Mouse (Mus musculus) hindbrain, embryonic 12.5 days (tissue): Measurements from ENCODE around the gene Cd27. TPM values are rescaled to one million over a fixed set of nuclear protein-coding genes. Genes with fewer than 3 reads are reported as not detected.

Experiments
- ATAC-seq: fragments of 200-750 bp; cut with Nextera tagmentation; 2 replicates; pipeline ENCODE4 v1.8.0; 2017; ENCODE audit warnings: moderate TSS enrichment; ENCODE audit not compliant: low FRiP score
- H3K27ac ChIP-seq: fragments of 300-500 bp; sonication (generic); 2 replicates; pipeline ENCODE4 v1.5.1; 2016; ENCODE audit warnings: mild to moderate bottlenecking
- H3K27me3 ChIP-seq: fragments of 300-500 bp; sonication (generic); 2 replicates; pipeline ENCODE4 v1.6.1; 2016; ENCODE audit warnings: mild to moderate bottlenecking
- H3K36me3 ChIP-seq: fragments of 300-500 bp; sonication (generic); 2 replicates; pipeline ENCODE4 v1.6.1; 2016; ENCODE audit warnings: mild to moderate bottlenecking
- H3K4me1 ChIP-seq: fragments of 300-500 bp; sonication (generic); 2 replicates; pipeline ENCODE4 v1.6.1; 2016
- H3K4me2 ChIP-seq: fragments of 300-500 bp; sonication (generic); replicated peaks from 2 replicates; pipeline ENCODE4 v1.6.1; 2016; ENCODE audit warnings: mild to moderate bottlenecking
- H3K4me3 ChIP-seq: fragments of 300-500 bp; sonication (generic); 2 replicates; pipeline ENCODE4 v1.5.1; 2016; ENCODE audit warnings: mild to moderate bottlenecking
- H3K9ac ChIP-seq: fragments of 300-500 bp; sonication (generic); 2 replicates; pipeline ENCODE4 v1.6.1; 2016; ENCODE audit warnings: mild to moderate bottlenecking, moderate library complexity
- H3K9me3 ChIP-seq: fragments of 300-500 bp; sonication (generic); replicated peaks from 2 replicates; pipeline ENCODE4 v1.6.1; 2016; ENCODE audit warnings: mild to moderate bottlenecking
- WGBS: fragments of 180-500 bp; shearing (Covaris S2); methylation state at CpG from one replicate; pipeline ENCODE4 v1.1.7; 2016; 5-methylcytosine and 5-hydroxymethylcytosine counted together
- polyA plus RNA-seq: library from polyadenylated mRNA; unstranded; fragments of >200 nt; fragmentation: Nextera tagmentation; extraction: Ambion mirVana; gene quantifications from 2 replicates; pipeline ENCODE4 v1.2.1, GENCODE M21; 2016

Gene Cd27
- polyA plus RNA-seq, 1 experiment from 2014 or later, result 1.9 TPM

- Histone ChIP-seq H3K9me3 (no peaks in the 10 kb centered on the region), H3K4me1 (no peaks in the 10 kb centered on the region), H3K4me3 (no peak overlapping the region), H3K27ac (no peak overlapping the region), H3K27me3 (peaks cover under 1% of the 10 kb centered on the region; the same call in 1 of the 2 replicates), H3K9ac (no peak overlapping the region), H3K4me2 (no peak overlapping the region), H3K36me3 (no peaks in the 10 kb centered on the region; the same call in 1 of the 2 replicates)
- 80% methylated on average over 2 of the region's 2 CpGs for WGBS
- no peak for ATAC-seq
Measured at GRCm38 (mm10) chr6:125222146-125222545, 14.7 kb downstream of the Cd27 start.

GRCm38 (mm10) chr6:125221115-125221745, 15.6 kb downstream of the Cd27 start:
- no peaks in the 10 kb centered on the region for H3K9me3 ChIP-seq
- H3K27ac ChIP-seq, result no peak overlapping the region
- H3K4me2 ChIP-seq, result no peak overlapping the region
- H3K9ac ChIP-seq, result no peak overlapping the region
- H3K4me1 ChIP-seq, result peaks cover 3% of the 10 kb centered on the region; the same call in 1 of the 2 replicates
- 90% methylated on average over 20 of the region's 20 CpGs for WGBS
- peaks cover 8% of the 10 kb centered on the region for H3K27me3 ChIP-seq
- H3K4me3 ChIP-seq, result no peak overlapping the region
- H3K36me3 ChIP-seq, result no peaks in the 10 kb centered on the region; the same call in 1 of the 2 replicates
- ATAC-seq, result no peak

GRCm38 (mm10) chr6:125218963-125219362, 17.8 kb downstream of the Cd27 start:
- H3K36me3 ChIP-seq, result no peaks in the 10 kb centered on the region
- H3K4me1 ChIP-seq, result peaks cover 7% of the 10 kb centered on the region; the same call in 1 of the 2 replicates
- H3K9ac ChIP-seq, result no peak overlapping the region
- H3K4me2 ChIP-seq, result no peak overlapping the region
- H3K27ac ChIP-seq, result no peak overlapping the region
- H3K4me3 ChIP-seq, result no peak overlapping the region
- ATAC-seq, result no peak
- WGBS, result 83% methylated on average over 4 of the region's 4 CpGs
- peaks cover 8% of the 10 kb centered on the region for H3K27me3 ChIP-seq
- no peaks in the 10 kb centered on the region for H3K9me3 ChIP-seq

GRCm38 (mm10) chr6:125217899-125218298, 18.9 kb downstream of the Cd27 start:
- no peaks in the 10 kb centered on the region for H3K36me3 ChIP-seq
- no peak overlapping the region for H3K27ac ChIP-seq
- 92% methylated on average over 11 of the region's 11 CpGs for WGBS
- peaks cover 16% of the 10 kb centered on the region for H3K27me3 ChIP-seq
- no peak overlapping the region for H3K4me3 ChIP-seq
- ATAC-seq, result no peak
- H3K9me3 ChIP-seq, result no peaks in the 10 kb centered on the region
- peaks cover 7% of the 10 kb centered on the region; the same call in 1 of the 2 replicates for H3K4me1 ChIP-seq
- no peak overlapping the region for H3K9ac ChIP-seq
- H3K4me2 ChIP-seq, result no peak overlapping the region

GRCm38 (mm10) chr6:125216898-125217297, 19.9 kb downstream of the Cd27 start:
- peaks cover 25% of the 10 kb centered on the region for H3K27me3 ChIP-seq
- H3K36me3 ChIP-seq, result no peaks in the 10 kb centered on the region
- no peak overlapping the region for H3K9ac ChIP-seq
- H3K4me1 ChIP-seq, result peaks cover 7% of the 10 kb centered on the region; the same call in 1 of the 2 replicates
- 88% methylated on average over 2 of the region's 2 CpGs for WGBS
- ATAC-seq, result no peak
- H3K27ac ChIP-seq, result no peak overlapping the region
- no peak overlapping the region for H3K4me3 ChIP-seq
- H3K9me3 ChIP-seq, result no peaks in the 10 kb centered on the region
- no peak overlapping the region for H3K4me2 ChIP-seq

GRCm38 (mm10) chr6:125215148-125215954, 21.5 kb downstream of the Cd27 start, which contains the start of gene Vamp1:
Vamp1 (plus strand) TSS chr6:125215551.
- WGBS, result under 1% methylated on average over 48 of the region's 48 CpGs
- Histone ChIP-seq H3K4me2 (peak within 1 kb of the TSS; percentile 79), H3K27me3 (peaks cover 25% of the 10 kb centered on the region), H3K9me3 (no peaks in the 10 kb centered on the region), H3K9ac (peak within 1 kb of the TSS; percentile 70), H3K4me1 (peaks cover 7% of the 10 kb centered on the region; the same call in 1 of the 2 replicates), H3K4me3 (peak within 1 kb of the TSS; percentile 50), H3K27ac (peak within 1 kb of the TSS; percentile 64), H3K36me3 (no peaks in the 10 kb centered on the region)
- ATAC-seq, result peak; percentile 97

- peaks cover 25% of the 10 kb centered on the region for H3K27me3 ChIP-seq
- H3K4me3 ChIP-seq, result no peak overlapping the region
- H3K27ac ChIP-seq, result no peak overlapping the region
- H3K9me3 ChIP-seq, result no peaks in the 10 kb centered on the region
- H3K9ac ChIP-seq, result no peak overlapping the region
- no peaks in the 10 kb centered on the region for H3K36me3 ChIP-seq
- H3K4me1 ChIP-seq, result peaks cover 7% of the 10 kb centered on the region; the same call in 1 of the 2 replicates
- 77% methylated on average over 6 of the region's 6 CpGs for WGBS
- no peak overlapping the region for H3K4me2 ChIP-seq
- no peak for ATAC-seq
Measured at GRCm38 (mm10) chr6:125213715-125214114, 23.1 kb downstream of the Cd27 start.

GRCm38 (mm10) chr6:125213129-125213528, 23.7 kb downstream of the Cd27 start:
- Histone ChIP-seq H3K4me1 (peaks cover 7% of the 10 kb centered on the region; the same call in 1 of the 2 replicates), H3K27me3 (peaks cover 25% of the 10 kb centered on the region), H3K36me3 (no peaks in the 10 kb centered on the region), H3K4me2 (no peak overlapping the region), H3K9me3 (no peaks in the 10 kb centered on the region), H3K27ac (no peak overlapping the region), H3K9ac (no peak overlapping the region), H3K4me3 (no peak overlapping the region)
- 71% methylated on average over 6 of the region's 6 CpGs for WGBS
- no peak for ATAC-seq

- no peak for ATAC-seq
- Histone ChIP-seq H3K27me3 (peaks cover 25% of the 10 kb centered on the region), H3K36me3 (no peaks in the 10 kb centered on the region), H3K4me3 (no peak overlapping the region), H3K9ac (no peak overlapping the region), H3K9me3 (no peaks in the 10 kb centered on the region), H3K4me1 (peaks cover 7% of the 10 kb centered on the region; the same call in 1 of the 2 replicates), H3K4me2 (no peak overlapping the region), H3K27ac (no peak overlapping the region)
- 56% methylated on average over 2 of the region's 2 CpGs for WGBS
Measured at GRCm38 (mm10) chr6:125212621-125213020, 24.2 kb downstream of the Cd27 start.

- no peak overlapping the region for H3K27ac ChIP-seq
- H3K4me3 ChIP-seq, result no peak overlapping the region
- no peak overlapping the region for H3K9ac ChIP-seq
- no peaks in the 10 kb centered on the region for H3K36me3 ChIP-seq
- H3K4me1 ChIP-seq, result no peaks in the 10 kb centered on the region
- no peak overlapping the region for H3K4me2 ChIP-seq
- no peaks in the 10 kb centered on the region for H3K9me3 ChIP-seq
- ATAC-seq, result no peak
- 80% methylated on average over 1 of the region's 1 CpGs for WGBS
- peaks cover 17% of the 10 kb centered on the region for H3K27me3 ChIP-seq
Measured at GRCm38 (mm10) chr6:125210436-125210835, 26.4 kb downstream of the Cd27 start.

GRCm38 (mm10) chr6:125197166-125197565, 39.6 kb downstream of the Cd27 start:
- Histone ChIP-seq H3K27ac (no peak overlapping the region), H3K36me3 (peaks cover 16% of the 10 kb centered on the region), H3K9ac (0 out of 2 replicates have a peak overlapping the region, but pooled peaks have one; percentile 5), H3K4me3 (no peak overlapping the region), H3K9me3 (no peaks in the 10 kb centered on the region), H3K27me3 (no peaks in the 10 kb centered on the region), H3K4me1 (peaks cover 11% of the 10 kb centered on the region), H3K4me2 (no peak overlapping the region)
- ATAC-seq, result no peak
- 85% methylated on average over 5 of the region's 5 CpGs for WGBS

- peaks cover 11% of the 10 kb centered on the region for H3K4me1 ChIP-seq
- H3K4me3 ChIP-seq, result no peak overlapping the region
- H3K27ac ChIP-seq, result no peak overlapping the region
- no peaks in the 10 kb centered on the region for H3K27me3 ChIP-seq
- H3K36me3 ChIP-seq, result peaks cover 16% of the 10 kb centered on the region
- no peaks in the 10 kb centered on the region for H3K9me3 ChIP-seq
- H3K9ac ChIP-seq, result no peak overlapping the region
- 52% methylated on average over 3 of the region's 3 CpGs for WGBS
- ATAC-seq, result no peak
- H3K4me2 ChIP-seq, result no peak overlapping the region
Measured at GRCm38 (mm10) chr6:125196301-125196700, 40.5 kb downstream of the Cd27 start.
